Comparison of ENCODE assay signal across 7 mouse cellular contexts in the genomic region with DNA sequence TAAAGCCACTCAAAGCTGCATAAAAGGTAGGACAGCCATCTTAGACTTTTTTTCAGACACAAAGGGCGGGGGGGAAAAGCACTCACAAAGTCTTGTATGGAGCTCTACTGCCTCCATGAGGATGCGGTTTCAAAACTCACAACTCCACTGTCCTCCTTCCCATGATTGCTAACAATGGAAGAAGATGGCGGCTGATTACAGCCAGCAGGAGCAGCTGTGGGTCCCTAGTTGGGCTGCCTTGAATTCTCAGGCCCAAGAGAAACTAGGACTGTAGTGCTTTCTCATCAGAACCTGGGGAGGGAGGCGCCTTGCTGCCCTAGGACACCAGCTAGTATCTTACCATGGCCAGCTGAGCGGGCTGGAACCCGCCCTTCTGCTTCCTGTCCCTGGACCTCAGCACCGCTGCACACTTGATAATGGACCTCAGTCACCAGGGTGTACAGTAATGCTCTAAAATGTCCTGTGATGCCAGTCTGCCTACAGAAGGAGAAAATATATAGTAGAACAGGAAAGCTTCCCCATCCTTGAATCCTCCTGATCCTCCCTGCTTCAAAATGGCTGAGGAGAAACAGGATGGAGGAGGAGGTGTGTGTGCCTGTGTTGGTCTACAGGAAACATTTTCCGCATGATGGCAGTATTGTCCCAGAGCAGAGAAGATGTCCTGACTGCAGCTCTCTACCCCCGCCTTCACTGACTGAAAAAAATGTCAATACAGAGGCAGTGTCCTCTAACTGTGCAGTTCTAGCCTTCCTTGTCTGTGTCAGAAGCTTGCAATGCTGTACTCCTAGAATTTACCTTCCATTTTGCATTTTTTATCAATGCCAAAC.
A peak's percentile ranks its signal among the peaks of the same experiment; 100 is the strongest.
DNase-seq lines count a peak whose midpoint lies in the region; ATAC-seq lines count a peak whose summit lies in the region.

No protein-coding gene starts in this region.

- peaks cover 69% of the 10 kb centered on the region for H3K4me1 ChIP-seq in megakaryocyte, embryonic 14.5 days
- H3K4me1 ChIP-seq in kidney, embryonic 16.5 days (ENCODE audit: insufficient read depth, low read length), result no peaks in the 10 kb centered on the region
- no peaks in the 10 kb centered on the region for H3K4me1 ChIP-seq in midbrain, embryonic 10.5 days

- peak overlapping the region; percentile 40 for H3K4me2 ChIP-seq in kidney, embryonic 16.5 days (replicated peaks; ENCODE audit: low read depth, low read length)

- ATAC-seq in megakaryocyte, adult 5-6 weeks (ENCODE audit: poor library complexity, severe bottlenecking), result no peak
- peak; percentile 79 for ATAC-seq in kidney, embryonic 16.5 days (ENCODE audit: low FRiP score, low TSS enrichment)

- H3K9me3 ChIP-seq in megakaryocyte, embryonic 14.5 days, result no peaks in the 10 kb centered on the region
- H3K9me3 ChIP-seq in kidney, embryonic 16.5 days (ENCODE audit: low read length), result no peaks in the 10 kb centered on the region
- no peaks in the 10 kb centered on the region for H3K9me3 ChIP-seq in midbrain, embryonic 10.5 days (replicated peaks)

- H3K4me3 ChIP-seq in megakaryocyte, embryonic 14.5 days (replicated peaks), result peak overlapping the region; percentile 90
- H3K4me3 ChIP-seq in kidney, embryonic 16.5 days (ENCODE audit: low read length), result peak overlapping the region; percentile 31
- H3K4me3 ChIP-seq in midbrain, embryonic 10.5 days, result peak overlapping the region; percentile 32

- DNase-seq in embryo, embryonic 10.5 days (ENCODE audit: low spot score), result peak; percentile 82
- peak; percentile 77 for DNase-seq in gastrocnemius, postnatal 25 days
- peak; percentile 31 for DNase-seq in midbrain, embryonic 10.5 days (ENCODE audit: low spot score)
- DNase-seq in spleen, postnatal 36 days (ENCODE audit: low spot score in 2 of 2), result peak; percentile 5 to 82

- peak overlapping the region; percentile 37; the same call in 1 of the 2 replicates for H3K9ac ChIP-seq in kidney, embryonic 16.5 days (replicated peaks; ENCODE audit: low read length)

- 58% methylated on average over 9 of the region's 9 CpGs for WGBS in kidney, embryonic 16.5 days
- 69% methylated on average over 9 of the region's 9 CpGs for WGBS in midbrain, embryonic 10.5 days

- peak overlapping the region; percentile 21; the same call in 1 of the 2 replicates for H3K27ac ChIP-seq in kidney, embryonic 16.5 days (ENCODE audit: low read length)
- H3K27ac ChIP-seq in midbrain, embryonic 10.5 days (replicated peaks), result peak overlapping the region; percentile 82

- peaks cover 10% of the 10 kb centered on the region for H3K36me3 ChIP-seq in megakaryocyte, embryonic 14.5 days (replicated peaks; ENCODE audit: low read length)
- H3K36me3 ChIP-seq in kidney, embryonic 16.5 days (ENCODE audit: insufficient read depth, low read length), result peaks cover 7% of the 10 kb centered on the region; the same call in 1 of the 2 replicates
- peaks cover 43% of the 10 kb centered on the region for H3K36me3 ChIP-seq in midbrain, embryonic 10.5 days

- no peaks in the 10 kb centered on the region for H3K27me3 ChIP-seq in megakaryocyte, embryonic 14.5 days (replicated peaks)
- H3K27me3 ChIP-seq in kidney, embryonic 16.5 days (ENCODE audit: insufficient read depth, low read length), result no peaks in the 10 kb centered on the region
- no peaks in the 10 kb centered on the region for H3K27me3 ChIP-seq in midbrain, embryonic 10.5 days (ENCODE audit: low read depth, poor library complexity, severe bottlenecking)

Comparison
In these comparisons a context has a peak if more than half of its experiments do, and no peak if none do; other contexts are left out.
1. H3K4me3 ChIP-seq: peak in every context shown above with its lines; median percentile 90 in megakaryocyte, embryonic 14.5 days; 32 in midbrain, embryonic 10.5 days; 31 in kidney, embryonic 16.5 days.
2. DNase-seq: peak in every context shown above with its lines; median percentile 82 in embryo, embryonic 10.5 days; 77 in gastrocnemius, postnatal 25 days; 44 in spleen, postnatal 36 days; 31 in midbrain, embryonic 10.5 days.